Mouse (Mus musculus) frontal cortex, postnatal 25 days (tissue): ENCODE measurements at regions not wholly inside any gene's neighbourhood (a gene's known extent, or its start where the extent isn't known, plus 50 kb on each side); places are given as distances from the start of the nearest gene placed in this dataset.

Source experiments
- DNase-seq, 2 experiments: peaks; one replicate each; pipeline ENCODE4 v3.0.0; 2022; ENCODE audit warnings: low spot score in 2 of 2

DNA sequence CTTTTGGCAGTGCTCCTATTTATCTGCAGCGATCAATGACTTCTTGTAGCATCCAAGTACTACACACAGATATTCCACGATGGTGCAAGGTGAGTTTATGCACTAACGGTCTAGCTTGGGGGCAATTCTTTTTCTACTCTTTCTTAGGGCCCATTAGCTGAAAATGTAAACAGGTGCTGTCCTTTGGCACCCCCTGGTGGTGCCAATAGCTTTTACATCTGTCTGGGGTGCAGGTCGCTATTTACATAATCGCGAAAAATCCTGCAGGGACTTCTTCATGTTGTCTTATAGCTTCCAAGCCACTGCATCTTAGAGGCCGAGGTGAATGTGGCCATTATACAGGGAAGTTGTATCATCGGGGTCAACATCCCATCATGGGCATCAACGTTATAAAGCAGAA is 175.9 kb downstream of the Rps12 start:
- peak; percentile 43 to 55 for DNase-seq

DNA sequence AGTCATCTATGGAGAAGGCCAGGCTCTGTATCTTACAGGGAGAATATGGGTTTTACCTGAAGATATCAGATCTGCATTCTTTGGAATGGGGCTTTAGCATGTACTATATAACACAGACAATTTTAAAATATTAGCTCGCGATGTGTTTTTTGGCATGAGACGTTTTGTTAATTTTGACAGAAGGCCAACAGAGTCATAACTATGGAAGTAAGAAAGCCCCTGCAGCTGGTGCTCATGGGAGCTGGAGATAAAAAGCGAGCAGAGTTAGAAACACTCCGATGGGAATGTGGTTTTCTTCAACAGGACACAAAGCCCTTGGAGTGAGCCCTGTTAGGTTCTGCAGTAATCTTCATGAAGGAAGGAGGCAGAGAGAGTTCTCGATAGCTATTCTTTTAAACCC is 176.6 kb downstream of the Rps12 start:
- DNase-seq, result no peak

DNA sequence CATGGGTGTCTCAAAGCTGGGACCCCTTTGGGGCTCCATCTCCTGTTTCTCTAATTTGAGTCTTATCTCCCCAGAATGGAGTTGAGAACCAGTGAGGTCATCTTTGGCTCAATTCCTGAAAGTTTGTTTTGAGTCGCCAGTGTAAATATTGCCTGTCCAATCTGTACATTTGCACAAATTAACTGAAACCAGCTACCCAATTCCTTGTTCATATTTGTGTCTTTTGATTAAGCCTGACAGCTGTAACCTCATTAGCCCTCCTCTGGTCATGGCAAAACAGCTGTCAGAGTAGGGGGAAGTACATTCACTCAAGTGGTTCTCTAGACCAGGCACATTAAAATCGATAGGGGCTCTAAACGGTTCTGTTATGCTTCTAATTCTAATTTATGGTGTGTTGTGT is 177.0 kb downstream of the Rps12 start:
- DNase-seq, result no peak

DNA sequence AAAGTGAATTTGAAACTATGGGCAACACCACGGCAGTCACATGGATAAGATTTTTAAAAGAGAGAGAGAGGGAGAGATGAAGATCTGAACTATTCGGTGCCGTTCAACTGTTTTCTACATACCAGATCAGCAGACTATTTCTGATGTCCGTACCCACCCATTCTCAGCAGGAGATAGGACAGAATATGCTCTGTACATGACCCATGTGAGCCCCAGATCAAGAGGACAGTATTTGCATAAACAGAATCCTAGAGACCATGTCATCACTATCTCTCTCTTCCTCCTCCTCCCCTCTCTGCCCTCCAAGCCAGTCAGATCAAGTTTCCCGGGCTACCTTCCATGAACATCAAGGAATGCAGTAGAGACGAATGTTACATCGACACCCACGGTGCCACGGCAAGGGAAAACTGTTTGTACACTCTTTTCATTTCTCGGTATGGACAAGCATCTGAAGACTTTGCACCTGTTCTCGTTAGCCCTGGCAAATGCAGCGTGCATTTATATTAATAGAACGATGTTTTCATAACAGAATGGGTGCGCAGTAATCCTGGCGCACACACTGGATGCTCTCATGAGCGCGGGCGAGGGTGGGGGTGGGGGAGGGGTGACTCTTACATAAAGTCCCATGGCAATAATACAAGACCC is 177.7 kb downstream of the Rps12 start:
- no peak for DNase-seq

DNA sequence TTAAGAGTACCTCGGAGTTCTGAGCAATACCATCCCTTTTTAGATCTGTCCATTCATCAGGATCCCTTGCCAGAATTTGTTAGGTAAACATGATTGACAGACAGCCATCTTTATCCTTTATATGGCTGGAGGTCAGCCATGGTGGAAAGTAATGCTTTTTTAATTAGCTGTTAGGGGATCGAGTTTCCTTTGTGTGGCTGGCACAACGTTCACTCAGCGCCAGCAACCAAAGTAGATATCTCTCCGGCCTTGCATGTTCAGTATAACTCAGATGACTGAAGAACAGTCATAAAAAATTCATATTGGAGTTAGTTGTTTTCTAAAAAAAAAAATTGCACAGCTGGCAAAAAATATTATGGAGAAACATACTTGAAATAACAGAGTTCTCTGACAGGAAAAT is 186.4 kb downstream of the Rps12 start:
- no peak for DNase-seq

DNA sequence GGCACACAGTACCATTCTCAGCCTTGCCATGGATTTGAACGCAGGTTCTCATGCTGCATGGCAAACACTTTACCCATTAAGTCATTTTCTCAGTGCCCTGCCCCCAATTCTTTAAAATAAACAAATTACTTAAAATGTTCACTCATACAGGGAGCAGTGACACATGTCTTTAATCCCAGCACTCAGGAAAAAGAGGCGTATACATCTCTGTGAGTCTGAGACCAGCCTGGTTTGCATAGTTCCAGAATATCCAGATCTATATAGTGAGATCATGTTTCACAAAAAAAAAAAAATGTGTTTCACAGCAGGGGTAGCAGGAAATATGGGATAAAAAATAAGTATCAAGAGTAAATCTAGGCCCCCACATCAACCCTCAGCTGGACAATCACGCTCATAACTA is 191.5 kb downstream of the Rps12 start:
- DNase-seq, result no peak

DNA sequence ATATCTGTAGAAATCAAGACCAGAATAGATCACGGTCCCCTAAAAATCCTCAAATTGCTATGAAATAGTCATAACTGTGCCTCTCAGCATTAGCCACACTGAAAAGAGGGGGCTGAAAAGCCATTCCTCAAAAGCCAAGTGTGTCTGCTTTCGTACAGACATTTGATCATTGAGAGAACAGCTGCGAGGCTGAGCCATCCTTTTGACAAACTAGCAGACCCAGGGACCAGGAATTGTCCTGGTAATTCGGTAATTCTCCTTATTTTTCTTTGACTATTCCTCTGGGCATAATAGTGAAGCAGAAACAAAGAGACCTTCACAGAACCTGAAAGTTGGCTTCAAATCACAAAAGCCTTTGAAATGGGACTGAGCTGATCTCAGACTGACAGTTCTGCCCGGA is 206.8 kb downstream of the Rps12 start:
- DNase-seq, result no peak

DNA sequence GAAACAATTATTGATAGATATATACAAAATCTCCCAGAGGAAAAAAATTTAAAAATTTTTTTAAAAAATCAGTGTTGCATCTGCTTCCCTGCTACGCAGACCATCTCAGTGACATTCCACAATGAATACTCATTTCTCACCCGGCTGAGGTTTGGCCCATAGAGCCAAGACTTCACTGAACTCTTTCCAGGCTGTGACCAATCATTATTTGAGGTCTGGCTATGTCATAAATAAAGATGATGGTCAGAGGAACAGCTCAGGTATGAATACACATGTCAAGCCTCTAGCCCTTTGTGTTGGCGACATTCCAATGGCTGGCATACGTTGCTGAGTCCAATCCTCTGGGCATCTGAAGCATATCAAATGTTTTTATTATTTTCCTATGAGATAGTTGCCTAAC is 216.1 kb downstream of the Rps12 start:
- no peak for DNase-seq

DNA sequence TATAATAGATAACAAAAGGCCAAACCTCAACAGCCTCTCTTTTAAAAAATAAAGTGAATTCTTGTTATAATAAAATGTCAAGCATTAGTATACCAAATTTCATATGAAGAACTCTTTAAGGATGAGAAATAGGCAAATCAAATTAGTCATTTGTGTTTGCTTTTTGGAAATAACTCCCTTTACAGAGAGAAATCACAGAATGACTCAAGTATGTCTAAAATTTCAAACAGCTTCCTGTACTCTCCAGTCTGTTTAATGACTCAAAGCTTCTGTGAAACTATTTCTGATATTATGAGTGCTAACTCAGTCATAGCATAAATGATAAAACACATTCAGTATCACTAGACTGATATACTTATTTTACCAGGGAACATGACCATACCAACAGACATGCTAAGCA is 217.7 kb downstream of the Rps12 start:
- DNase-seq, result no peak

DNA sequence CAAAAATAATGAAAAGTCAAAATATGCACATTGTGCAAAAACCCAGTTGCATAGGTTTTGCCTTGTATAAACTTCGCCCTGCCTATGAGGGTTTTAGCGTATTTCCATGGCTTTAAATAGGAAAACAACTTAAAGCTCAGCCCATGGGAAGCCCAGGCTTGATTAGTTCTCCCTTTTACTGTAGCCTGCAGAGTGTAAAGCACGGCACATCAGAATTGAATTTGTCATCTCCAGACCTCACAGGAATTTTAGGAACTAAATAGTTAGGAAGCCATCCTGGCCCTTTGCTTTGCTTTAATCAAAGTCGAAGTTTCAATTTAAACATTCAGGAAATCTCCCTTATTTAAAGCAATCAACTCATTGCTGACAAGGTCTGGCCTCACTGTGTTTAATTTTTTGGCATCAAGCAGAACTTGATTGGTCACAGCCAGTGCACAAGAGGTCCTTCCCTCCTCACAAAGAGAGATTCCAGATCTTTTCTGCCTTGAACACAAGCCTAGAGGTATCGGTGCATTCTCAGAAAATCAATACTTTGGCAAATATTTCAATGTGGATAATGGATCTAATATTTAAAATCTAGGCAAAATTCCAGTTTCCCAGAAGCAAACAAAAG is 211.8 kb upstream of the Eya4 start:
- no peak for DNase-seq

DNA sequence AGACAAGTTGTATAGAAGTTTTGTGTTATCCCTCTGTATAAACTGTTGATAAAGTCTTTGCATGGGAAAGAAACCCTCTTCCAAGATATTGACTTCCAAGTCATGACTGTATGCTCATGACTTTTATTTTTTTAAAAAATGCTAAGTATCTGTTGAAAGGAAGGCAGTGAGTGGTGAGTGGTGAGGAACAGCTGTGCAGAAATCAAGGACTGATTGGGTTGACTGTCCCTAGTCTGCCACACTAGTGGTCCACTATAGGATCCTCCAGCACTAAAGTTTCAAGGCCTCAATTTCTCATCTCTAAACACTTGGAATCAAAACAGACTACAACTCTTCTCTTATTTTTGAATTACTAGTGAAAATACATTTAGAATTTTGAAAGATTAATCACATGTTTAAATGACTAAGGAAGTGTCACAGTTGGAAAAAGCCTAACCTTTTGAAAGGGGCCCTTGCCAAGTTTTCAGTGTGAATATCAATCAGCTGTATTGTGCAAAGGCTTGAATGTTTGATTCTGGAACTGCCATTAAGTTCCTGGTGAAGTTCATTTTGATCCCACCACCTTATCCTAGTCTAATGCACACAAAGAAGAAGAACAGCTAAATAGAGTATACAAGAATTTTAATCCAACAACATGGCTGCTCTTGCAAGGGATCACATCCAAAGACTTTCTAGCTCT is 209.5 kb upstream of the Eya4 start:
- no peak for DNase-seq

DNA sequence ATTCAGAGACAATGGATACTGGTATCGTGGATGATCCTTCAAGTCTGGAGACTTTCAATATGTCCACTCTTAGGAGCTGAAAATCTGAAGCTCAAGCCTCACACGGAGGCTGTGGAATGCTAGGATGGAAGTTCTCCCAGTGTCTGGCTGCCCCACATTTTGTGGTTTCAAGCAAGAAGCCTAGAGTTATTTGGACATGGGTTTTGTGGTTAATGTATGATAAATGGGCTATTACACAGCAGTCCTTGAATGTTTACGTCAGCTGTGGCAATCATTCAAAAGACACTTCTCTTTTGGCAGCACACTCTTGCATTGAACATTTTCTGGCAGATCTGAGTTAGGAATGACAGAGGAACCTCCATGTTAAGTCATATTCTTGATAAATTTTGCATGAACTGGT is 207.2 kb upstream of the Eya4 start:
- DNase-seq, result no peak

DNA sequence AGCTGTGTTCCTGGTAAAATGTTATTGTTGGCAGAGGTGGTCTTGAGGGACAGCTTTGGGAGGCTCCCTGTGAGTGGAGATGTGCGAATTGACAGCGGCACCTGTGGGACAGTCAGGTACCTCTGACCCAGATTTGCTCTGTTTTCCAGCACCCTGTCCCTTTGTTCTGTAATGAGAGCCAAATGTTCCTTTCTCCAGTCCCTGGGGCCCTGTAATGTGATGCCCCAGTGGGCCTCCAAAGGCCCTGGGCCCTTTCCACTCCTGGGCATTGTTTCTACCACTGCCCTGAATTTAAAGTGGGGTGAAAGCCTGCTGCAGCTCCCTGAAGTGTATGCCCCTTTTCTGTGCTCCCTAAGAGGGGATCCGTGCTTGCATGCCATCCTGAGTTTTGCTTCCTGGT is 198.6 kb upstream of the Eya4 start:
- no peak for DNase-seq

DNA sequence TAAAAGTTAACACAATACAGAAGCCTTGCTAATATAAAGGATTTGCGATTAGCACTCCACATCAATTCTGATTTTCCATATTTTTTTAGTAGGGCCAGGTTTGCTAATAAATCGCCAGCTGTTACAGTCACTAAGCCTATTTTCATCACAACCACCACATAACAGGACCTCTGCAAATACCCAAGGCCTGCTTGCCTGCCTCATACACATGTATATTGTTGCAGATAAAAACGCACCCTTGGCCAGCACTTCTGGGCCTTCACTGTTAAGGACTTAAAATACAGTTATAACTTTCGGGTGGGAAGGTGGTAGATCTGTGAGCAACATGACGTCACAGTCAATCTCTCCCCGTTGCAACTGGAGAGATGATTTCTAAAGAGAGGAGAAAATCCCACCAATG is 197.7 kb upstream of the Eya4 start:
- DNase-seq, result no peak

DNA sequence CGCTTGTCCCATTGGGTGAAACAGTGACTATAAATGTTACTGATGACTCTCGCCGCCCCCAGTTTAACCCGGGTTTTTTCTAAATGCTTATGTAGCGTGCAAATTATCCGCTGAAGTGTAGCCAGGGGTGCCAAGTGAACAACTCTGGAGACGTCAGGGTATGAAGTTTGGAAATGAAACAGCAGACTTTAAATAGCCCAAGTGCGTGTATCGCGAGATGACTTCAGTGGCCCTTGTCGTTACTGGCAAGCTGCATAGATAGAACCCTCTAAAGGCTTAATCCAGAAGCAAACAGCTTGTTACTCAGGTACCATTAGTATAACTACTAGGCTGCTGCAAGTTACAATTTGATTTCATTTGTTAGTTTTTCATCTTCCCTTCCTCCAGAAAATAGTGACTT is 192.1 kb upstream of the Eya4 start:
- DNase-seq, result no peak

DNA sequence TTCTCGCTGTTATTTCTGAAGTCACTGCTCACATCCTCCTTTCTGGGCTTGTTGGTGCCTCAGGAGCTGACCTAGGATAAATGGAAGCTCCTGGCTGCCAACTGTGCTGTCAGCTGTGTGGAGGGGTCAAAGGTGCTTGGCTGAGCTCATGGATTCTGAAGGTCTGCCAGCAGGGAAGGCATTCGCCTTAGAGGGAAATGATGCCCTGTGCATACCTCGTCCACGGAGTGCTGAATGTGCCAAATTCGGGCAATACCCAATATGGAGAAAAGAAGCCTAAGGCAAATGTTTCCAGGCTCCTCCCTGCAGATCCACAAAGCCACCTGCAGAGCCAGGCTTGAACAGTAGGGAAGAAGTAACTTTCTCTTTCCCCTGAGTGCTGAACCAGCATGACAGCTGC is 191.3 kb upstream of the Eya4 start:
- DNase-seq, result no peak

DNA sequence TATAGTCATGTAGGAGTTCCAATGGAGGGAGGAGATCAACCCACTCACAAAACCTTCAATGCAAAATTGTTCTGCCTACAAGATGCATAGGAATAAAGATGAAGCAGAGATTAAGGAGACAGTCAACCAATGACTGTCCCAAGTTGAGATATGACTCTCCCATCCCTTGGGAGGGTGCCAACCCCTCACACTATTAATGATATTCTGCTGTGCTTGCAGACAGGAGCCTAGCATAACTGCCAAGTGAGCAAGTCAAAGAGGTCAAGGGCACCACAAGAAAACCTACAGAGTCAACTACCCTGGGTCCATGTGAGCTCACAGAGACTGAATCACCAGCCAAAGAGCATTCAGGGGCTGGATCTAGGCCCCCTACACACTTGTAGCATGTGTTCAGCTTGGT is 184.1 kb upstream of the Eya4 start:
- no peak for DNase-seq

DNA sequence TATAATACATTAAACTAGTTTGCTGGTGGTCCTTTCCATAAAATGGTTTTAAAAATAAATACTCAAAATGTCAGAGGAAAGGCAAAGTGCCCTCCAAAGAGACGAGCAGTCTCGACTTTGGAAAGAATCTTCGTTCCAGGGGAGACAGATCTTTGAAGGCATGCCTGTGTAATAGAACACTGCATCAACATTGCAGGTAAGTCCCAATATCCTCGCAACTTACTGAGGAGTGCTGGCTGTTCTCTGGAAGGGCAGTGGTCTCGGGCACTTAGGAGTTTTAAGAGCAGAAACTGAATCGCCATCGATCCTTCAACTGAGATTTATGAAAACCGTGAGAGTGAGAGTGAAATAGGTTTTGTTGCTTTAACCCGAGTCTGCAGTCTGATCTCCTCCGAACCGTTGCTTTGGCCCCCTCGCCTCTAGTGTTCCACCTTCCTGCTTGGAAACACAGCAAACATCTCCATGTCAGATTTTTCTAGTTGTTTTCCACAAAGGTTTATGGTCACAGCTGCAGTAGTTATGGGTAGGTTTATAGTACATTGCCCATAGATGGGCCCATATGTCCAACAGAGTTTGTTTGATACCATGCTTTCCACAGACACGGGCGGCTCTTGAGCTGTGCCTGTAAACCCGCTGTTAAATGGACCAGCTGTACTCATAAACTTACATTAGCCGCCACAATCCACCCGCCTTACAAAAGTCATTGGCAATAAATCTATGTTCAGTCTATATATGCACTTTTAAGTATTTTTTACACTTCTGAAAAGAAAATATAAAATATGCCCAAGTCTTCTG is 181.6 kb upstream of the Eya4 start:
- no peak for DNase-seq

DNA sequence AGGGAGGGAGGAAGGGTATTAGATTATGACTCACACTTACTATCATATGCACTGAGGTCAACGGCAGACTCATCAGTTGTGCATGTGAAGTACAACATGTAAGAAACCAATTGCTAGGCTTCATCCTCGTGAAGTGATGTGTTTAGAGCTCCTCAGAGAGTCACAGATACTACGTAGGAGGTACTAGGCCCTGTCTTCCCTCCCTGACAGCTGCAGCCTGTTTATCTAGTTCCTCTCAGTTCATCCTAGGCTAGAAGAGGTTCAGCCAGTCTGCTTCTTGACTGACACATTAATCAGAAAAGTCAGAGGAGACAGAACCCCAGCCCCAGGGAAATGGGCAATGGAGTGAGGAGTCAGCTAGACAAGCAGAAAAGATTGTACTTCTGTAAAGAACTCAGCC is 180.1 kb upstream of the Eya4 start:
- no peak for DNase-seq

DNA sequence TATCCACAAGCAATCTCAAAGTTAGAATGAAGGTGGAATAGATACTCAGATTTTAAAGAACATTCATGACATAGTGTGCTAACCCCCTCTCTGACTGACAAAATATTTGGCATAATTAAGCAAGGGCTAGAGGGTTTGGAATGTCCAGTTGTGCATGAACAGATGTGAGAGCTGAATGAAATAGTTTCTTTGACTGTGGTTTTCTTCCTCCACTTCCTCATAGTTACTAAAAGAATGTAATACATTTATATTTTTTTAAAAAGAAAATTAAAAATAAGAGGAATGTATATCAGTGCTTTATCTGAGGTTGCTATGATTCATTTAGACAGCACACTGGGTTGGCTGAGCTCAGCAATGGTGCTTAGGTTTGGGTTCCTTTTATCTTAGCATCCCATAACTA is 176.2 kb upstream of the Eya4 start:
- no peak for DNase-seq

DNA sequence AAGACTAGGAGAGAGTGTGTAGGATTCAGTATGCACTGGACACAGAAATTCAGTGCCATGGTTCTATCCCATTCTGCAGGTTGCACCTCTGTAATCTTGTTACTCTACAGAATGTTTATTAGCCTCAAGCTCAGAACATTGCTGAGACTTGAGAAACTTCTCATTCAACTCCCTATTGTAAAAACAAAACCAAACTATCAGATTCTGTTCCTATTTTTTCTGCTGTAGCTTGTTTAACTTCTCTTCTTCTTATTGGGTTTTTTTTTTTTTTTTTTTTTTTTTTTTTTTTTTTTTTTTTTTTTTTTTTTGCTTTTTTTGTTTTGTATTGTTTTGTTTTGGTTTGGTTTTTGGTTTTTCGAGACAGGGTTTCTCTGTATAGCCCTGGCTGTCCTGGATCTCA is 172.1 kb upstream of the Eya4 start:
- DNase-seq, result no peak

DNA sequence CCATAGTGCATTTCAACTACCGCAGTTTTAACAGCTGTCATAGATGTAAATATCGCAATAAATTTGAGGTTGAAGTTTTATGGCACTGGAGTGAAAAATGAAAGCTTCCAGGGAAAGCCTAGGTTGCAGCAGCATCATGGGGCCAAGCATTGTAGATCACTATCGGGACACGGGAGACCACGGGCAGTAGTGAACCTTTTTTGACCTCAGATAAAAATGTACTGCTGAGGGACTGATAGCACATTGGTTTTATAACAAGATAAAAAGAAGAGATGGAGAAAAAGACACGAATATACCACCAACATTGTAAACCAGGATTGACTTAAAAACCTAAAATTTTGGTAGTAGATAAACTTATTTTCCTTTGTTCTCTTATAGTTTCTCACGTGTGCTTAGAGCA is 143.1 kb upstream of the Eya4 start:
- DNase-seq, result no peak

DNA sequence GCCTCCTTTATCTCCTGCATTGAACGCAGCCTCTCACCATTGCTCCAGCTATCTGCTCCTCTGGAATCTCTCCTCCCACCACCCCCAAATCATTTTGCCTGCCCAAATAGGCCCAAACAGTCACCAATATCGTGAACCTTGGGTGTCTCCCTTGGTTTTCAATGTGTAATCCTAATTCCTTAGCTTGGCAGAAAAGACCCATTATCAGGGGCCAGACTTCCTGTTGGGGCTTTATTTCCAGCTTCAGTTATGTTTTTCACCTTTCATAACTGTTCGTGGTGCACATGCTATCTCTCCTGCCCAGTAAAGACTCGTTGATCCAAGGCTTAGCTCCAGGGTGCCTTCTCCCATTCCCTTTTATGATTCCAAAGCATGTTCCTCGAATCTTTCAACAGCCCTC is 142.4 kb upstream of the Eya4 start:
- no peak for DNase-seq
